Mouse (Mus musculus): ENCODE data around the gene 6430571L13Rik. TPM values are rescaled to one million over a fixed set of nuclear protein-coding genes. Genes with fewer than 3 reads are reported as not detected.

Gene 6430571L13Rik
- polyA plus RNA-seq, 1 experiment from 2014 or later = 0.74 TPM

- peaks cover 55% of the 10 kb centered on the region for H3K27me3 ChIP-seq (ENCODE audit: low read depth, poor library complexity, severe bottlenecking)
- no peak for DNase-seq (ENCODE audit: low spot score)
- no peak overlapping the region for H3K27ac ChIP-seq
- no peaks in the 10 kb centered on the region for H3K36me3 ChIP-seq
- no peaks in the 10 kb centered on the region for H3K9me3 ChIP-seq (replicated peaks)
- no peak overlapping the region for H3K4me3 ChIP-seq
- 68% methylated on average over 1 of the region's 1 CpGs for whole genome bisulfite sequencing
- no peaks in the 10 kb centered on the region for H3K4me1 ChIP-seq
Observed at GRCm38 (mm10) chr9:107354826-107355225, 14.4 kb downstream of the 6430571L13Rik start.

- 60% methylated on average over 7 of the region's 7 CpGs for WGBS
- peak; percentile 68 for DNase-seq (ENCODE audit: low spot score)
- peaks cover 59% of the 10 kb centered on the region for H3K27me3 ChIP-seq (ENCODE audit: low read depth, poor library complexity, severe bottlenecking)
Observed at GRCm38 (mm10) chr9:107355870-107356765, 15.7 kb downstream of the 6430571L13Rik start.

GRCm38 (mm10) chr9:107357651-107358050, 17.2 kb downstream of the 6430571L13Rik start:
- H3K36me3 ChIP-seq = no peaks in the 10 kb centered on the region
- no peaks in the 10 kb centered on the region for H3K9me3 ChIP-seq (replicated peaks)
- peaks cover 18% of the 10 kb centered on the region for H3K4me1 ChIP-seq
- H3K4me3 ChIP-seq = no peak overlapping the region
- peaks cover 55% of the 10 kb centered on the region for H3K27me3 ChIP-seq (ENCODE audit: low read depth, poor library complexity, severe bottlenecking)
- 23% methylated on average over 5 of the region's 5 CpGs for WGBS
- no peak overlapping the region for H3K27ac ChIP-seq
- DNase-seq (ENCODE audit: low spot score) = peak; percentile 90

More at GRCm38 (mm10) chr9:107355870-107356765, 15.7 kb downstream of the 6430571L13Rik start:
- peaks cover 7% of the 10 kb centered on the region for H3K4me1 ChIP-seq
- H3K4me3 ChIP-seq = no peak overlapping the region
- no peaks in the 10 kb centered on the region for H3K9me3 ChIP-seq (replicated peaks)
- H3K36me3 ChIP-seq = no peaks in the 10 kb centered on the region
- no peak overlapping the region for H3K27ac ChIP-seq

- H3K9me3 ChIP-seq (replicated peaks) = no peaks in the 10 kb centered on the region
- WGBS = 17% methylated on average over 3 of the region's 3 CpGs
- H3K36me3 ChIP-seq = no peaks in the 10 kb centered on the region
- no peak overlapping the region for H3K27ac ChIP-seq
- peaks cover 18% of the 10 kb centered on the region for H3K4me1 ChIP-seq
- no peak for DNase-seq (ENCODE audit: low spot score)
- no peak overlapping the region for H3K4me3 ChIP-seq
- peaks cover 43% of the 10 kb centered on the region for H3K27me3 ChIP-seq (ENCODE audit: low read depth, poor library complexity, severe bottlenecking)
Observed at GRCm38 (mm10) chr9:107360989-107361388, 20.6 kb downstream of the 6430571L13Rik start.

GRCm38 (mm10) chr9:107366644-107367043, 26.2 kb downstream of the 6430571L13Rik start:
- WGBS = 18% methylated on average over 3 of the region's 3 CpGs
- Histone ChIP-seq H3K9me3 (replicated peaks) (no peaks in the 10 kb centered on the region), H3K4me3 (no peak overlapping the region), H3K27me3 (ENCODE audit: low read depth, poor library complexity, severe bottlenecking) (peaks cover 51% of the 10 kb centered on the region), H3K27ac (no peak overlapping the region), H3K4me1 (peaks cover 37% of the 10 kb centered on the region), H3K36me3 (no peaks in the 10 kb centered on the region)
- peak; percentile 71 for DNase-seq (ENCODE audit: low spot score)

GRCm38 (mm10) chr9:107368302-107368701, 27.9 kb downstream of the 6430571L13Rik start:
- Histone ChIP-seq H3K27ac (no peak overlapping the region), H3K4me3 (no peak overlapping the region), H3K36me3 (no peaks in the 10 kb centered on the region), H3K4me1 (peaks cover 42% of the 10 kb centered on the region), H3K27me3 (ENCODE audit: low read depth, poor library complexity, severe bottlenecking) (peaks cover 65% of the 10 kb centered on the region), H3K9me3 (replicated peaks) (no peaks in the 10 kb centered on the region)
- DNase-seq (ENCODE audit: low spot score) = no peak
- WGBS = 33% methylated on average over 1 of the region's 1 CpGs

GRCm38 (mm10) chr9:107369270-107370105, 29.1 kb downstream of the 6430571L13Rik start:
- WGBS = 38% methylated on average over 10 of the region's 10 CpGs
- Histone ChIP-seq H3K27me3 (ENCODE audit: low read depth, poor library complexity, severe bottlenecking) (peaks cover 77% of the 10 kb centered on the region), H3K9me3 (replicated peaks) (no peaks in the 10 kb centered on the region), H3K4me3 (no peak overlapping the region), H3K36me3 (no peaks in the 10 kb centered on the region), H3K4me1 (peaks cover 42% of the 10 kb centered on the region), H3K27ac (peak overlapping the region; percentile 39; the same call in 1 of the 2 replicates)
- DNase-seq (ENCODE audit: low spot score) = no peak

- H3K36me3 ChIP-seq = no peaks in the 10 kb centered on the region
- 13% methylated on average over 4 of the region's 4 CpGs for WGBS
- DNase-seq (ENCODE audit: low spot score) = no peak
- H3K4me3 ChIP-seq = no peak overlapping the region
- H3K27ac ChIP-seq = no peak overlapping the region
- H3K27me3 ChIP-seq (ENCODE audit: low read depth, poor library complexity, severe bottlenecking) = peaks cover 80% of the 10 kb centered on the region
- H3K4me1 ChIP-seq = peaks cover 45% of the 10 kb centered on the region
- no peaks in the 10 kb centered on the region for H3K9me3 ChIP-seq (replicated peaks)
Observed at GRCm38 (mm10) chr9:107370106-107370463, 29.7 kb downstream of the 6430571L13Rik start.

GRCm38 (mm10) chr9:107372441-107372840, 32.0 kb downstream of the 6430571L13Rik start:
- Histone ChIP-seq H3K9me3 (replicated peaks) (no peaks in the 10 kb centered on the region), H3K4me1 (peaks cover 49% of the 10 kb centered on the region), H3K4me3 (no peak overlapping the region), H3K27me3 (ENCODE audit: low read depth, poor library complexity, severe bottlenecking) (peaks cover 88% of the 10 kb centered on the region), H3K27ac (no peak overlapping the region), H3K36me3 (no peaks in the 10 kb centered on the region)
- WGBS = 57% methylated on average over 4 of the region's 4 CpGs
- no peak for DNase-seq (ENCODE audit: low spot score)

GRCm38 (mm10) chr9:107374623-107375022, 34.2 kb downstream of the 6430571L13Rik start:
- 6% methylated on average over 8 of the region's 8 CpGs for WGBS
- H3K9me3 ChIP-seq (replicated peaks) = no peaks in the 10 kb centered on the region
- no peak overlapping the region for H3K27ac ChIP-seq
- no peak overlapping the region for H3K4me3 ChIP-seq
- peaks cover 50% of the 10 kb centered on the region for H3K4me1 ChIP-seq
- DNase-seq (ENCODE audit: low spot score) = no peak
- H3K27me3 ChIP-seq (ENCODE audit: low read depth, poor library complexity, severe bottlenecking) = peaks cover 88% of the 10 kb centered on the region
- H3K36me3 ChIP-seq = no peaks in the 10 kb centered on the region

- peaks cover 42% of the 10 kb centered on the region for H3K4me1 ChIP-seq
- H3K27ac ChIP-seq = no peak overlapping the region
- peaks cover 89% of the 10 kb centered on the region for H3K27me3 ChIP-seq (ENCODE audit: low read depth, poor library complexity, severe bottlenecking)
- H3K9me3 ChIP-seq (replicated peaks) = no peaks in the 10 kb centered on the region
- H3K36me3 ChIP-seq = no peaks in the 10 kb centered on the region
- 14% methylated on average over 5 of the region's 5 CpGs for WGBS
- H3K4me3 ChIP-seq = no peak overlapping the region
- no peak for DNase-seq (ENCODE audit: low spot score)
Observed at GRCm38 (mm10) chr9:107375451-107375850, 35.0 kb downstream of the 6430571L13Rik start.

- WGBS = under 1% methylated on average over 35 of the region's 35 CpGs
- DNase-seq (ENCODE audit: low spot score) = peak; percentile 67
- Histone ChIP-seq H3K27me3 (ENCODE audit: low read depth, poor library complexity, severe bottlenecking) (peaks cover 100% of the 10 kb centered on the region), H3K27ac (peak overlapping the region; percentile 56; the same call in 1 of the 2 replicates), H3K4me3 (peak overlapping the region; percentile 55), H3K4me1 (peaks cover 20% of the 10 kb centered on the region), H3K36me3 (no peaks in the 10 kb centered on the region), H3K9me3 (replicated peaks) (no peaks in the 10 kb centered on the region)
Observed at GRCm38 (mm10) chr9:107377961-107378512, 37.6 kb downstream of the 6430571L13Rik start.
